ENCODE assay signal across 11 mouse cellular contexts in the genomic region with DNA sequence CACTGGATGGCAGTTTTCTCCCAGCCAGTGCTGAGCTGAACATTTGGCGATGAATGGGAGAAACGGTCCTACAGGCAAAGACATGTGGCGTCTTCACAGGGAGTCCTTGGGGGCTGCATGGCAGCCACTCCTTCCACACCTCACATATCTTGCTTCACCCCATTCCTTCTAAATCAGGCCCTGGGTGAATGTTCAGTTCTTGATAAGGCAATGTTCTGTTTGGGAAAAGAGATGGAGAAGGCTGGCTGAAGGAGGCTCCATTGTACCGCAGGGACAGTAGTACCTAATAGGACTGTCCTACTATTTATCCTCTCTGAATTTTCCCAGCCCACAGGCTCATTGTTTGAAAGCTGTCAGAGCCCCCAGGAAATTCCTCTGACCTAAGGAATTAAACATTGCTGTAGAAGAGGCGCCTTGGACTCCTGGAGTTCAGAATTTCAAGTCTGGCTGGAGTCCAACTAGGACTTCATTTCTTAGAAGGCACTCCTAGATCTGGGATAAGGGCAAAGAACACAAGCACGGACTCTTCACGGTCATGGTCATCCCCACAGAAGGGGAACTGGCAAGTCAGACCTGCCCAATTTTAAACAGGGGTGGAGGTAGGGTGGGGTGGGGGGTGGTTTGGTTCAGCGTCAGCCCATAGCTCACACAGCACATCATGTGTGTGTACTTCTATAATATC. TPM values are rescaled to one million over a fixed set of nuclear protein-coding genes. Genes with fewer than 3 reads are reported as not detected.
A peak's percentile ranks its signal among the peaks of the same experiment; 100 is the strongest.
DNase-seq lines count a peak whose midpoint lies in the region; ATAC-seq and TF ChIP-seq lines count a peak whose summit lies in the region.
"Had no signal": no experiment of that assay in that cellular context is flagged by ENCODE, and none has a peak within 500 bp of the region (broad histone marks: within the 10 kb centered on the region; RNA-seq: fewer than 3 reads in every experiment).

No protein-coding gene starts in this region.

- no peak for TF ChIP-seq CTCF in forebrain, postnatal 0 days (IDR thresholded peaks at IDR 0.05; ENCODE audit: low read depth)

- H3K27me3 ChIP-seq in heart, embryonic 11.5 days (ENCODE audit: control insufficient read depth, insufficient read depth, low read length): no peaks in the 10 kb centered on the region
- no peaks in the 10 kb centered on the region for H3K27me3 ChIP-seq in forebrain, postnatal 0 days (ENCODE audit: insufficient read depth, low read length)
- H3K27me3 ChIP-seq: midbrain, embryonic 12.5 days; neural tube, embryonic 13.5 days had no signal

- 36% methylated on average over 8 of the region's 8 CpGs for WGBS in heart, embryonic 11.5 days (ENCODE audit: insufficient replicate concordance)
- WGBS in forebrain, postnatal 0 days: 52% methylated on average over 8 of the region's 8 CpGs

- no peaks in the 10 kb centered on the region for H3K36me3 ChIP-seq in heart, embryonic 11.5 days (ENCODE audit: control insufficient read depth, insufficient read depth, low read length)
- no peaks in the 10 kb centered on the region for H3K36me3 ChIP-seq in forebrain, postnatal 0 days (ENCODE audit: insufficient read depth)
- H3K36me3 ChIP-seq: midbrain, embryonic 12.5 days; neural tube, embryonic 13.5 days had no signal

- no peak overlapping the region for H3K9ac ChIP-seq in heart, embryonic 11.5 days (ENCODE audit: low read depth, low read length)
- H3K9ac ChIP-seq in forebrain, postnatal 0 days: no peak overlapping the region; the same call in 1 of the 2 replicates
- H3K9ac ChIP-seq: midbrain, embryonic 12.5 days; neural tube, embryonic 13.5 days had no signal

- no peak for DNase-seq in heart, adult 8-10 months (ENCODE audit: low spot score)
- DNase-seq in urinary bladder, postnatal 14 days (ENCODE audit: low spot score): peak; percentile 22
- DNase-seq in urinary bladder, postnatal 4 days (ENCODE audit: low spot score in 2 of 2): no peak
- DNase-seq in kidney, postnatal 36 days: peak; percentile 53 to 61
- DNase-seq in gastrocnemius, postnatal 10 days: no peak
- DNase-seq in forebrain, postnatal 0 days: no peak
- DNase-seq in left cerebral cortex, adult 8-10 months (ENCODE audit: low spot score in 2 of 2): no peak
- DNase-seq: heart, postnatal 10 days had no signal

- no peak overlapping the region for H3K4me3 ChIP-seq in heart, embryonic 11.5 days (ENCODE audit: low read depth, low read length)
- H3K4me3 ChIP-seq in forebrain, postnatal 0 days (ENCODE audit: low read depth, low read length): no peak overlapping the region
- H3K4me3 ChIP-seq: midbrain, embryonic 12.5 days; neural tube, embryonic 13.5 days had no signal

- 0 out of 2 replicates have a peak overlapping the region, but pooled peaks have one; percentile 6 for H3K27ac ChIP-seq in heart, embryonic 11.5 days (ENCODE audit: low read depth, low read length)
- no peak overlapping the region for H3K27ac ChIP-seq in forebrain, postnatal 0 days (ENCODE audit: low read depth, low read length)
- H3K27ac ChIP-seq: midbrain, embryonic 12.5 days; neural tube, embryonic 13.5 days had no signal

- H3K4me1 ChIP-seq in heart, embryonic 11.5 days (ENCODE audit: control insufficient read depth, insufficient read depth, low read length): peaks cover 7% of the 10 kb centered on the region; the same call in 1 of the 2 replicates
- H3K4me1 ChIP-seq in forebrain, postnatal 0 days (ENCODE audit: insufficient read depth): no peaks in the 10 kb centered on the region
- H3K4me1 ChIP-seq: midbrain, embryonic 12.5 days had no signal

- H3K4me2 ChIP-seq in heart, embryonic 11.5 days: no peak overlapping the region
- no peak overlapping the region for H3K4me2 ChIP-seq in forebrain, postnatal 0 days (ENCODE audit: low read depth)
- H3K4me2 ChIP-seq: midbrain, embryonic 12.5 days; neural tube, embryonic 13.5 days had no signal

- ATAC-seq in heart, embryonic 11.5 days (replicated peaks; ENCODE audit: insufficient number of reproducible peaks, low FRiP score, low TSS enrichment): no peak
- no peak for ATAC-seq in forebrain, postnatal 0 days

- no peaks in the 10 kb centered on the region for H3K9me3 ChIP-seq in heart, embryonic 11.5 days (replicated peaks; ENCODE audit: control insufficient read depth, low read length)
- H3K9me3 ChIP-seq in forebrain, postnatal 0 days (ENCODE audit: low read length): no peaks in the 10 kb centered on the region
- H3K9me3 ChIP-seq: midbrain, embryonic 12.5 days; neural tube, embryonic 13.5 days had no signal

RNA-seq across cellular contexts. Expression of gene Pgam1, which starts 4.5 kb away (rescaled TPM):
- 1,127 and 1,144 TPM in 2 replicates for polyA plus RNA-seq in heart, embryonic 11.5 days (2014; fragmentation: Nextera tagmentation; extraction: Ambion mirVana)
- total RNA-seq in heart, adult 8-10 months (2022): 100 to 1,000 TPM in 3 of 4 experiments, 10 to 100 TPM in 1; 94.6 to 149 (median 113) TPM
- total RNA-seq in gastrocnemius, postnatal 10 days (2021): 10 to 100 TPM; 31.3 to 34.2 TPM
- total RNA-seq in forebrain, postnatal 0 days (2014; rRNA removed): 400 and 416 TPM in 2 replicates
- 501 and 537 TPM in 2 replicates for polyA plus RNA-seq in forebrain, postnatal 0 days (2015; fragmentation: Nextera tagmentation; extraction: Ambion mirVana)
- 100 to 1,000 TPM; 554 to 587 (median 579) TPM for total RNA-seq in left cerebral cortex, adult 8-10 months (2022)

RNA-seq across cellular contexts. Expression of gene Rrp12, which starts 11.2 kb away (rescaled TPM):
- polyA plus RNA-seq in heart, embryonic 11.5 days (2014; fragmentation: Nextera tagmentation; extraction: Ambion mirVana): 8.5 and 10.4 TPM in 2 replicates
- 10 to 100 TPM; 16.4 to 18.7 (median 18.5) TPM for total RNA-seq in heart, adult 8-10 months (2022)
- 10 to 100 TPM; 27.6 to 28.4 TPM for total RNA-seq in gastrocnemius, postnatal 10 days (2021)
- total RNA-seq in forebrain, postnatal 0 days (2014; rRNA removed): 17.0 and 19.5 TPM in 2 replicates
- 12.3 and 14.4 TPM in 2 replicates for polyA plus RNA-seq in forebrain, postnatal 0 days (2015; fragmentation: Nextera tagmentation; extraction: Ambion mirVana)
- 10 to 100 TPM; 30.1 to 33.4 (median 30.9) TPM for total RNA-seq in left cerebral cortex, adult 8-10 months (2022)

RNA-seq across cellular contexts. Expression of gene Exosc1, which starts 26.0 kb away (rescaled TPM):
- 50.6 and 54.8 TPM in 2 replicates for polyA plus RNA-seq in heart, embryonic 11.5 days (2014; fragmentation: Nextera tagmentation; extraction: Ambion mirVana)
- 10 to 100 TPM; 11.9 to 14.7 (median 13.7) TPM for total RNA-seq in heart, adult 8-10 months (2022)
- 10 to 100 TPM; 18.2 to 20.1 TPM for total RNA-seq in gastrocnemius, postnatal 10 days (2021)
- 29.6 and 33.3 TPM in 2 replicates for total RNA-seq in forebrain, postnatal 0 days (2014; rRNA removed)
- 69.4 and 71.0 TPM in 2 replicates for polyA plus RNA-seq in forebrain, postnatal 0 days (2015; fragmentation: Nextera tagmentation; extraction: Ambion mirVana)
- 10 to 100 TPM; 26.0 to 31.7 (median 29.0) TPM for total RNA-seq in left cerebral cortex, adult 8-10 months (2022)

RNA-seq across cellular contexts. Expression of gene Zdhhc16, which starts 26.1 kb away (rescaled TPM):
- 49.5 and 49.6 TPM in 2 replicates for polyA plus RNA-seq in heart, embryonic 11.5 days (2014; fragmentation: Nextera tagmentation; extraction: Ambion mirVana)
- 10 to 100 TPM; 12.4 to 14.1 (median 13.1) TPM for total RNA-seq in heart, adult 8-10 months (2022)
- 10 to 100 TPM; 22.7 to 31.3 TPM for total RNA-seq in gastrocnemius, postnatal 10 days (2021)
- total RNA-seq in forebrain, postnatal 0 days (2014; rRNA removed): 53.3 and 58.6 TPM in 2 replicates
- polyA plus RNA-seq in forebrain, postnatal 0 days (2015; fragmentation: Nextera tagmentation; extraction: Ambion mirVana): 96.8 and 97.4 TPM in 2 replicates
- total RNA-seq in left cerebral cortex, adult 8-10 months (2022): 10 to 100 TPM; 38.1 to 43.7 (median 42.7) TPM

RNA-seq across cellular contexts. Expression of gene Frat2, which starts 59.3 kb away (rescaled TPM):
- 1.1 and 2.2 TPM in 2 replicates for polyA plus RNA-seq in heart, embryonic 11.5 days (2014; fragmentation: Nextera tagmentation; extraction: Ambion mirVana)
- 1 to 10 TPM; 2.2 to 4.6 (median 2.5) TPM for total RNA-seq in heart, adult 8-10 months (2022)
- total RNA-seq in gastrocnemius, postnatal 10 days (2021): 10 to 100 TPM; 17.3 to 23.7 TPM
- 14.4 and 22.4 TPM in 2 replicates for total RNA-seq in forebrain, postnatal 0 days (2014; rRNA removed)
- polyA plus RNA-seq in forebrain, postnatal 0 days (2015; fragmentation: Nextera tagmentation; extraction: Ambion mirVana): 14.8 and 15.5 TPM in 2 replicates
- total RNA-seq in left cerebral cortex, adult 8-10 months (2022): 1 to 10 TPM; 5.9 to 8.2 (median 6.5) TPM

Comparison
In these comparisons a context has a peak if more than half of its experiments do, and no peak if none do; other contexts are left out.
1. DNase-seq: peak in urinary bladder, postnatal 14 days (single experiment) and kidney, postnatal 36 days (2 of 2); none in heart, adult 8-10 months (single experiment), urinary bladder, postnatal 4 days (0 of 2), gastrocnemius, postnatal 10 days (single experiment), forebrain, postnatal 0 days (single experiment) and left cerebral cortex, adult 8-10 months (0 of 2).